Mouse (Mus musculus) hindbrain, embryonic 11.5 days (tissue): ENCODE results near the gene Stap2. TPM values are rescaled to one million over a fixed set of nuclear protein-coding genes. Genes with fewer than 3 reads are reported as not detected.

ENCODE experiments used
- ATAC-seq: fragments of 200-750 bp; cut with Nextera tagmentation; 2 replicates; pipeline ENCODE4 v1.8.0; 2017; ENCODE audit warnings: mild to moderate bottlenecking, moderate TSS enrichment, moderate library complexity; ENCODE audit not compliant: low FRiP score
- DNase-seq: peaks from one replicate; pipeline ENCODE4 v3.0.0-alpha.2; 2015; ENCODE audit warnings: low spot score
- H3K27ac ChIP-seq: fragments of 300-500 bp; sonication (generic); 2 replicates; pipeline ENCODE4 v1.5.1; 2014; ENCODE audit warnings: mild to moderate bottlenecking, low read depth, low read length
- H3K27me3 ChIP-seq: fragments of 300-500 bp; sonication (generic); 2 replicates; pipeline ENCODE4 v1.6.1; 2014; ENCODE audit warnings: mild to moderate bottlenecking, low read length, moderate library complexity, mixed read lengths; ENCODE audit not compliant: control insufficient read depth, insufficient read depth
- H3K36me3 ChIP-seq: fragments of 300-500 bp; sonication (generic); 2 replicates; pipeline ENCODE4 v1.6.1; 2014; ENCODE audit warnings: mild to moderate bottlenecking, low read length, moderate library complexity, mixed read lengths; ENCODE audit not compliant: control insufficient read depth, insufficient read depth
- H3K4me1 ChIP-seq: fragments of 300-500 bp; sonication (generic); replicated peaks from 2 replicates; pipeline ENCODE4 v1.6.1; 2014; ENCODE audit warnings: low read length, mixed read lengths; ENCODE audit not compliant: control insufficient read depth, insufficient read depth
- H3K4me2 ChIP-seq: fragments of 300-500 bp; sonication (generic); replicated peaks from 2 replicates; pipeline ENCODE4 v1.6.1; 2014; ENCODE audit warnings: mild to moderate bottlenecking, low read depth, low read length
- H3K4me3 ChIP-seq: fragments of 300-500 bp; sonication (generic); 2 replicates; pipeline ENCODE4 v1.5.1; 2014; ENCODE audit warnings: low read depth, low read length
- H3K9ac ChIP-seq: fragments of 300-500 bp; sonication (generic); 2 replicates; pipeline ENCODE4 v1.6.1; 2014; ENCODE audit warnings: low read depth, low read length
- H3K9me3 ChIP-seq: fragments of 300-500 bp; sonication (generic); 2 replicates; pipeline ENCODE4 v1.6.1; 2016; ENCODE audit warnings: low read length; ENCODE audit not compliant: control insufficient read depth
- WGBS: fragments of 180-500 bp; shearing (Covaris S2); extraction: QIAGEN DNeasy Blood & Tissue Kit; methylation state at CpG from one replicate; pipeline ENCODE4 v1.1.7; 2014; 5-methylcytosine and 5-hydroxymethylcytosine counted together
- polyA plus RNA-seq: library from polyadenylated mRNA; unstranded; fragments of >200 nt; fragmentation: Nextera tagmentation; extraction: Ambion mirVana; gene quantifications from 2 replicates; pipeline ENCODE4 v1.2.1, GENCODE M21; 2014

Stap2 gene
- polyA plus RNA-seq, 1 experiment from 2014 or later = 6.3 TPM

DNA sequence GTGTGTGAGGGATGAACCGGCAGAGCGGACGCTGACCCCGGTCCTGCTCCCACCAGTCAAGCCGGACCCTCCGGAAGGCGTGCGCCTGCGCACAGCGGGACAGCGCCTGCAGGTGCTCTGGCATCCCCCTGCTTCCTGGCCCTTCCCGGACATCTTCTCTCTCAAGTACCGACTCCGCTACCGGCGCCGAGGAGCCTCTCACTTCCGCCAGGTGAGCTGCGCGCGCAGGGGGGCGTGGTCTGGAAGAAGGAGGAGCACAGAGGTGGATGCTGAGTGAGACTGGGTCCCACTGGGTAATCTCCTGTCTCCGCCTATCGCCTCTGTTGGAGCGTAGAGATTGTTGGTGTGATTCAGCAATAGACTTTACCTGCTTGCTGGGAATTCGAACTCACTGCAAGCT lies 49.3 kb downstream of the Stap2 start:
- DNase-seq (peak; percentile 71), ATAC-seq (peak; percentile 10; the same call in 1 of the 2 replicates)
- Histone ChIP-seq H3K36me3 (no peaks in the 10 kb centered on the region), H3K27ac (no peak overlapping the region), H3K9me3 (no peaks in the 10 kb centered on the region), H3K4me3 (peak overlapping the region; percentile 36), H3K4me2 (peak overlapping the region; percentile 65), H3K4me1 (peaks cover 5% of the 10 kb centered on the region), H3K9ac (peak overlapping the region; percentile 35; the same call in 1 of the 2 replicates), H3K27me3 (no peaks in the 10 kb centered on the region)
- under 1% methylated on average over 26 of the region's 26 CpGs for WGBS

DNA sequence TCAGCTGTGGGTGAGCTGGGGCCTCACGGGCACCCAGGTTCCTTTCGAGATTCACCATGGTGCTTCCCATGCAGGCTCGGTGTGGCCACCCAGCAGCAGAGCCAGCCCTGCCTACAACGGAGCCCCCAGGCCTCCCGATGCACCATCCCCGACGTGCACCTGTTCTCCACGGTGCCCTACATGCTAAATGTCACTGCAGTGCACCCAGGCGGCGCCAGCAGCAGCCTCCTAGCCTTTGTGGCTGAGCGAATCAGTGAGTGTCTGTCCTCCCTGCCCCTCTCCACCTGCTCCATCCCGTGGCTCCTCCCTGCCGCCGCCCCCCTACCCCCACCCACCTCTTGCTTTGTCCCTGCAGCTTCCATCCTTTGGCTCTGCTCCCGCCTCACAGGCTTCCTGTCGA lies 51.2 kb downstream of the Stap2 start:
- WGBS = 39% methylated on average over 14 of the region's 16 CpGs
- DNase-seq (no peak), ATAC-seq (no peak)
- Histone ChIP-seq H3K9ac (no peak overlapping the region), H3K4me3 (no peak overlapping the region), H3K9me3 (no peaks in the 10 kb centered on the region), H3K36me3 (no peaks in the 10 kb centered on the region), H3K4me1 (peaks cover 2% of the 10 kb centered on the region; the same call in 1 of the 2 replicates), H3K27me3 (no peaks in the 10 kb centered on the region), H3K4me2 (no peak overlapping the region), H3K27ac (no peak overlapping the region)

DNA sequence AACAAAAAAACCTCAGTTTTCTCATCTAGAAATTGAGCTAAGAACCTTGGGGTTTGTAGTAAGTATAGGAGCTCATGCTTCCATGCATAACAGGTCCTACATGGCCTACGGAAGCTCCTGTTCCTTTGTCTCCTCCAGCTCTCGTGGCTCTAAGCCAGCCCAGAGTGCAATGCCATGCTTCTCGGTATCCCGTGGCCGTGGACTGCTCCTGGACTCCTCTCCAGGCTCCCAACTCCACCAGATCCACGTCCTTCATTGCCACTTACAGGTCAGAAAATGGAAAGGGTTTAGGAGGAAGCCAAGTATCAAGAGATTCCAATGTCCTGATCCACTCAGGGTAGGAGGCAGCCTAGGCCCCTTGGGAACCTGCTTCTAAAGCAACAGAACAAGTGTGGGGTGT lies 51.6 kb downstream of the Stap2 start:
- no peak overlapping the region for H3K4me2 ChIP-seq
- H3K27ac ChIP-seq = no peak overlapping the region
- no peak overlapping the region for H3K4me3 ChIP-seq
- peaks cover 2% of the 10 kb centered on the region; the same call in 1 of the 2 replicates for H3K4me1 ChIP-seq
- ATAC-seq (no peak), DNase-seq (no peak)
- no peaks in the 10 kb centered on the region for H3K27me3 ChIP-seq
- WGBS = 80% methylated on average over 6 of the region's 6 CpGs
- no peak overlapping the region for H3K9ac ChIP-seq
- H3K36me3 ChIP-seq = no peaks in the 10 kb centered on the region
- H3K9me3 ChIP-seq = no peaks in the 10 kb centered on the region

DNA sequence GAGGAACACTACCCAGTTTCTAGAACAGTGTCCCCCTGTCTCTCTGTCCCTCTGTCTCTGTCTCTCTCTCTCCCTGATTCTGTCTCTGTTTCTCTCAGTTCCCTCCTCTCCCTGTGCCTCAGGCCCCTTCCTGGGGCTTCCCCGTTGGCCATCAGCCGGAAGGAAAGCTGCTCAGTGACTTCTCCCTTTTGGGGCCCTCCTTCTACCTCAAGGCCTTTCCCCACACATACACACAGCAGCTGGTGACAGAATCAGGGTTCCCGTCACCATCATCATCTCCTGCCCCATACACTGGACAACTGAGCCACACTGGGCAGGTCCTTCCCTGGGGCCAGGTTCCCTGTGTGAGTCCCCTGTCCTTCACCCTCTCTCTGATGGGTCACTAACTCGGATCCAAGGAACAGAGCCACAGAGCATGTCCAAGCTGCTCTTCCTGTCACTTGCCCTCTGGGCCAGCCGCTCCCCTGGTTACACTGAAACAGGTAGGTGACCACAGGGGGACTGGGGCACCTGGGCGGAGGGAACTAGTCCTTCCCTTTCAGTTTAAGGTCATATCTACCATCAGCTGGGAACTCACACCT lies 52.8 kb downstream of the Stap2 start, which contains the start of gene Ebi3:
TSS of gene Ebi3 (plus strand) at position 194 of the 581 bp plus-strand sequence.
- 77% methylated on average over 6 of the region's 6 CpGs for WGBS
- 0 out of 2 replicates have a peak, but pooled peaks cover 2% of the 10 kb centered on the region for H3K4me1 ChIP-seq
- ATAC-seq (no peak), DNase-seq (no peak)
- no peak within 1 kb of the TSS for H3K4me3 ChIP-seq
- H3K27me3 ChIP-seq = no peaks in the 10 kb centered on the region
- H3K9me3 ChIP-seq = no peaks in the 10 kb centered on the region
- H3K27ac ChIP-seq = no peak within 1 kb of the TSS
- no peaks in the 10 kb centered on the region for H3K36me3 ChIP-seq
- no peak within 1 kb of the TSS for H3K9ac ChIP-seq
- no peak within 1 kb of the TSS for H3K4me2 ChIP-seq

DNA sequence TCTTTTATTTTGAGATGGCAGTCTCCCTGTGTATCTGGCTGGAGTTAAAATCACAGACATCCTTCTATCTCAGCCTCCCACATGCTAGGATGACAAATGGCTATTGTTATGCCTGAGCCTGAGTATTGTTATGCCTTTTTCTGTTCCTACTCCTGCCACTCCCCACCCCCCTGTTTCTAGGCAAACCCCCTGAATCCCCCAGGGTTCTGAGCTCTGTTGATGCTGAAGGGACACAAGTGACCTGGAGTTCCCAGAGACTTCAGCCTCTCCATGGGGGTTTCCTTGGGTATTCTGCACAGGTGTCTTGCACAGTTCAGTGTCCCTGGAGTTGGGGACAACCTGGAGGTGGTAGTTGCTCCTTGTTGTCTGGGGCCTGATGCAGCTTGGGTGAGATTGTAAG lies 53.3 kb downstream of the Stap2 start:
- Histone ChIP-seq H3K4me3 (no peak overlapping the region), H3K9ac (no peak overlapping the region), H3K4me2 (no peak overlapping the region), H3K36me3 (no peaks in the 10 kb centered on the region), H3K4me1 (0 out of 2 replicates have a peak, but pooled peaks cover 2% of the 10 kb centered on the region), H3K27me3 (no peaks in the 10 kb centered on the region), H3K9me3 (no peaks in the 10 kb centered on the region), H3K27ac (no peak overlapping the region)
- no peak for ATAC-seq
- DNase-seq = no peak

DNA sequence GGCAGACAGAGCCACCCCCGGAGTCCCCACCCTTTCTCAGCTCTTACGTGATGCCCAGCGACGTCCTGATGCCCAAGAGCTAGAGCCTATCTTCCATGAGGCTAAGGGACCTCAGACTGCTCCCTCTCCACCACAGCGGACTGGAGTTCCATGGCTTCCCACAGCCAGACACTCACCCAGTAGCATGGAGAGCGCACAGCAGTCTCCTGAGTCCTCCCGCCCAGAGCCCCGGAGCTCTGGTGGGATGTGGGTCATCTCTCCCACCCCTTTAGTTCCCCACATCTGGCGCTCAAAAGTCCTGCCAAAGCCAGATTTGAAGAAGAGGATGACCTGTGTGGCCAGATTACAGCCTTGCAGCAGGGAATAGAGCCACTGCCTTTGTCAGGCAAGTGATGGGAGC lies 54.8 kb downstream of the Stap2 start:
- H3K4me2 ChIP-seq = no peak overlapping the region
- no peak for ATAC-seq
- no peak for DNase-seq

DNA sequence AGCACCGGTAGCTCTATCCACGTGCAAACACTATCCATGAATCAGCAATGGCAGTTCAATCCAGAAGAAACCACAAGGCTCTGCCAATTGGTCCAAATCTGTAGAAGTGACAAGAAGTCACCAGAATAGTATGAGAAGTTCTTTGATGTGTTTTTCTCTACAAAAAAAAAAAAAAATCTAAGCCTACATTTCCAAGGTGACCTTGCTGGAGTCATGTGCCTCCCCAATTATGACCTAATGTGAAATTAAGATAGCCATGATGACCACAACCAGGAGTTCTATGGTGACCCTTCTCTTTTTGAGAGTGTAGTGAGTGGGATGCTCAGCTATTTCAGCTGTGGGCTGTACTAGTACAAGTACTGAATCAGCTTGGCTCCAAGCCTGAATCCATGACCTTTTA lies 56.0 kb downstream of the Stap2 start, which contains the start of gene Zfp119b:
TSS of gene Zfp119b (minus strand) at position 101 of the 400 bp plus-strand sequence.
- Histone ChIP-seq H3K36me3 (no peaks in the 10 kb centered on the region), H3K27me3 (no peaks in the 10 kb centered on the region), H3K9ac (no peak within 1 kb of the TSS), H3K4me1 (no peaks in the 10 kb centered on the region), H3K27ac (no peak within 1 kb of the TSS), H3K4me3 (no peak within 1 kb of the TSS), H3K9me3 (no peaks in the 10 kb centered on the region), H3K4me2 (no peak within 1 kb of the TSS)
- ATAC-seq (no peak), DNase-seq (no peak)
- 86% methylated on average over 2 of the region's 2 CpGs for WGBS

More for the DNA sequence above, 54.8 kb downstream of the Stap2 start:
- H3K27me3 ChIP-seq = no peaks in the 10 kb centered on the region
- no peak overlapping the region for H3K4me3 ChIP-seq
- no peaks in the 10 kb centered on the region for H3K36me3 ChIP-seq
- H3K27ac ChIP-seq = no peak overlapping the region
- no peaks in the 10 kb centered on the region for H3K9me3 ChIP-seq
- WGBS = 82% methylated on average over 9 of the region's 9 CpGs
- H3K4me1 ChIP-seq = no peaks in the 10 kb centered on the region
- no peak overlapping the region for H3K9ac ChIP-seq

DNA sequence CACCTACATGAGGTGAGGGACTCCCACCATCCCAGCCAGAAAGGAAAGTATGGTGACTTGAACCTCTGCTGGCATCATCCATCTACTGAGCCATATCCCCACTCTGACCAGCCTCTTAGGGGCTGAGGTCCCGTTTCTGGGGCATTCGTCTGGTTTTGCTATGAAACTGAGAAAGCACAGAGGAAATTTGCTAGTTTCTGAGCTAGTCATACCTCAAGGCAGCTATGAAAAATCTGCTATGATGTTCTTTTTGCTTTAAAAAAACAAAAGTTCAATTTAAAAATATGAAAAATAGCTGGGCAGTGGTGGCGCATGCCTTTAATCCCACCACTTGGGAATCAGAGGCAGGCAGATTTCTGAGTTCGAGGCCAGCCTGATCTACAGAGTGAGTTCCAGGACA lies 56.7 kb downstream of the Stap2 start:
- Histone ChIP-seq H3K4me3 (no peak overlapping the region), H3K4me2 (no peak overlapping the region), H3K36me3 (no peaks in the 10 kb centered on the region), H3K27ac (no peak overlapping the region), H3K4me1 (no peaks in the 10 kb centered on the region), H3K9me3 (no peaks in the 10 kb centered on the region), H3K27me3 (no peaks in the 10 kb centered on the region), H3K9ac (no peak overlapping the region)
- ATAC-seq = no peak
- no peak for DNase-seq
- WGBS = 85% methylated on average over 4 of the region's 4 CpGs
